Mouse (Mus musculus): Measurements from ENCODE around the gene Wdfy2. TPM values are rescaled to one million over a fixed set of nuclear protein-coding genes. Genes with fewer than 3 reads are reported as not detected.

Wdfy2 gene
- polyA plus RNA-seq, 1 experiment from 2014 or later: 4.0 TPM

Other genes starting within 250 kb of the Wdfy2 start
- gene Serpine3, start 174.0 kb upstream of the Wdfy2 start, polyA plus RNA-seq (2015; fragmentation: Nextera tagmentation; extraction: Ambion mirVana): not detected in 2 replicates
- 20.2 and 20.3 TPM in 2 replicates for gene Ints6, start 76.5 kb upstream of the Wdfy2 start, polyA plus RNA-seq (2015; fragmentation: Nextera tagmentation; extraction: Ambion mirVana)
- not detected in 2 replicates for gene Defb48, start 146.8 kb downstream of the Wdfy2 start, polyA plus RNA-seq (2015; fragmentation: Nextera tagmentation; extraction: Ambion mirVana)
- not detected in 2 replicates for gene Defb47, start 160.4 kb downstream of the Wdfy2 start, polyA plus RNA-seq (2015; fragmentation: Nextera tagmentation; extraction: Ambion mirVana)
- not detected in 2 replicates for gene Defb43, start 174.1 kb downstream of the Wdfy2 start, polyA plus RNA-seq (2015; fragmentation: Nextera tagmentation; extraction: Ambion mirVana)
- 0.19 and 0.26 TPM in 2 replicates for gene Defb42, start 209.3 kb downstream of the Wdfy2 start, polyA plus RNA-seq (2015; fragmentation: Nextera tagmentation; extraction: Ambion mirVana)
- gene Defb30, start 212.3 kb downstream of the Wdfy2 start, polyA plus RNA-seq (2015; fragmentation: Nextera tagmentation; extraction: Ambion mirVana): not detected in 2 replicates